Mouse (Mus musculus): ENCODE data around the gene Adam10.

Gene Adam10

DNA sequence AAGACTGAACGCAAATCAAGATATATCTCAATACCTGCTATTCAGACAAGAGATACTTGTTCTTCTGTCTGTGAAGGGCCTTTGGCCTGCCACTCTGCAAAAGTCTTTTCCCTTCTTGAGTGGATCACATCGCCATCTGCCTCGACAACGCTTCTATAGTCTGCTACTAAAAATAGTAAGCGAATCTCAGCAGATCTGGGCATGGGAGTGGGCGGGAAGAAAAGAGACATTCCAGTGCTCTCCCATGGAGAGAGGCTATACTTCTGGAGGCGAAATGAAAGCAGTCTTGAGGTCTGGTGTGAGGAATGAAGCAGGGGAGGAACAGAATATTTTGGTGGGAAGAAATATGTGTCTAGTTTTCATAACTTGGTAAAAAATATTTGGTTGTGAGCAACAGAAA lies 109.9 kb downstream of the Adam10 start:
- DNase-seq (ENCODE audit: low spot score in 2 of 2), result no peak

DNA sequence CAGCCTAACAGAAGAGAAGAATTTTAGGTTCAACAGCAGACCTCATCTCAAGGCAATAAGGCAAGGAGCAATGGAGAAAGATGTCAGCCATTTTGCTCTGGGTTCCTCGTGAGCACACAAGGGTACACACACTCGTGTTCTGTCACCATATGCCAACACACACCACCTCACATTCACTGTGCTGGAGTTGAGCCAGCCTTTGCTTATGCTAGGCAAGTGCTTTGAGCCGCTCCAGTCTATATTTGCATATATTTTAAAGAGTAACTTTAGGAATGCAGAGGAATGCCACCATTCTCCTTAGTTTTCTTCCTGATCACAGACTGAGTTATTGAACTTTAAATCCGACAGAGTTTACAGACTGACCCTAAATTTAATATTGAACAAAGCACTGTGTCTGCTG lies 111.8 kb downstream of the Adam10 start:
- DNase-seq (ENCODE audit: low spot score in 2 of 2), result no peak

DNA sequence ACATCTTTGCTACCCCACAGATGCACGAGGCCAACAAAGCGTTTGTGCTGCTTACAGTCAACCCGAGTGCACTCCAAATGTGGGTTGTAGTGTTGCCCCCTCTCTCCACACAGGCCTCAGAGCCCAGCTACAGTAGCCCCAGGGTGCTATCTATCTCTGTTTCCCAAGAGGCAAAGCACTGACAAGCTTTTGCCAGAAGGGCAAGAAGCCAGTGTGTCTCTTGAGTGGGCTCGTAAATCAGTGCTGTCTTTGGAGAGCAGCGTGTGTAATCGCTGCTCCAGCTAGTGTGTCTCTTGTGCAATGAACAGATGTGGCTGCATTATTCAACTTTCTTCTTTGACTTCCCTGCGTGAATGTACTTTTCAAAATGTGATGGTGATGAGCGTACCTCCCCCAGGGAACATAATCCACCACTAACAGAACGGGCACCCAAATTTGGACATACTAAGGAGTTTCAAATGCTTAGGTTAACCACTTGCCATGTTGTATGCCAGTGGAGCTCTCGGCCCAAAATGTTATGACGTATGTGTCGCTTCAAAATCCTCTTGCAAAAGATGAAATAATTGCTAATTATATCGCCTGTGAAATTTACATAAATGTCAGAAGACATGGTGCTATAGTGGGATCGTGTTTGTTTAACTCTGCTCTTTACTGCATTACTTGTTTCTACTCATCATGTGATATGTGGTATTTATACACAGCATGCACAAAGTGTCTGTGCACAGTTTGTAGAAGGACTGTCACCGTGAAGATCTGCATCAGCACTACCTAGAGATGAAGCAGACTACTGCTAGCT lies 116.0 kb downstream of the Adam10 start:
- DNase-seq (ENCODE audit: low spot score in 2 of 2), result no peak

DNA sequence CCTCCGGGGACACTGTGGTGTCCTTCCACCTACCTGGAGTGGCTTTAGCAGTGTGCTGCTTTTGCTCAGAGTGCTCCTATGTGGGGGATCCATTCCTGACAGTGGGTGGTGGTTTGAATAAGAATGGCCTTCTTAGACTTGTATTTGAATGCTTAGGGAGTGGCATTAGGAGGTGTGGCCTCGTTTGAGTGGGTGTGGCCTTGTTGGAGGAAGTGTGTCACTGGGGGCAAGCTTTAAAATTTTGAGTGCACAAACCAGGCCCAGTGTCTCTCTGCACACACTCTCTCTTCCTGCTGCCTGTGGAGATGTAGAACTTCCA lies 116.6 kb downstream of the Adam10 start:
- DNase-seq (ENCODE audit: low spot score in 2 of 2), result no peak

DNA sequence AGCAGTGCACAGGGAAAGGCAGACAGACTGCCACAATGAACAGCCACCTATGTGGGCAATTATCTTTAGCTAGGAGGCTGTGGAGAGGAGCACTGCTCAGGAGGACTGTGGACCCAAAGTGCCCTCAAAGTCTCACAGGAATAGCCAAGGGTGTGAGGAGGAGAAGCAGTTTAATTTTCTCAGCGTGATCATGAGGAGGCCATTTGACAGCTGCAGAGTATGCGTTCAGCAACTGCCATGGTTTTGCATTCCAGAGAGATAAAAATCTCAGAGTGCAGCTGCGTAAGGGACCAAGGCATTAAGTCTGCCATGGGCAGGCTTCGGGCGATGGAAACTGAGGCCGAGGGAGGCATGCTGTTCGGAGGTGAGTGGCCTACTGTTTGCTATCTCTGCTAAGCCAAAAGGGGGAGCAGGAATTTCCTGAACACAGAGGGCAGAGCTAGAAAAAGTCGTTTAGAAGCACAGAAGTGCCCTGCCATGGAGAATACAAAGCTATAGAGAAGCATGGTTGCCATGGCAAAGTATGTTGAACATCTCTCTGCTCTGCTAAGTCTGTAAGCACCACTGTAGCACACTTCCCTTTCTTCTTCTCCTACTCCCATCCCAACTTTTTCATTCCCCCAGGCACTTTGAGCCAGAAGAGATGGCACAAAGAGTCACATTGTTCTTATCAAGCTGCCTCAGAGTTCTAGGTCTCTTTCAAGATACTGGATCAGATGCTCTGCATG lies 122.0 kb downstream of the Adam10 start:
- no peak for DNase-seq (ENCODE audit: low spot score in 2 of 2)

DNA sequence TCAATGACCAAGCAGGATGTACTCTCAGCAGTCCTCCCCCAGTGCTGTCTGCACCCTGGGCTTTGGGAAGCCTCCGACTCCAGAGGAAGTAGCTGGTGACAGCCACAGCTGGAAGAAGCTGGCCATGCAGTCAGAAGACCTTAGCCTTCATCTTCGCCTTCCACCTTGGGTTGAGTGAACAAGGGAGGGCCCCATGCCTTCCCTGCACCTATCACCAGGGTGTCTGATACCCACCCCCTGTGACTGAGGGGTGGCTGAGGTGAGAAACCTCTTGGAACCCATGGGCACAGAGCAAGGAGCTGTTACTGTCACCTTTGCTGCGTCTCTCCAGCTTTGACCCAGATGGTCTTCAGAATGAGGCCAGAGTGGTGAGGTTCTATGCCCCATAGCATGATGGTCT lies 123.0 kb downstream of the Adam10 start:
- no peak for DNase-seq (ENCODE audit: low spot score in 2 of 2)

DNA sequence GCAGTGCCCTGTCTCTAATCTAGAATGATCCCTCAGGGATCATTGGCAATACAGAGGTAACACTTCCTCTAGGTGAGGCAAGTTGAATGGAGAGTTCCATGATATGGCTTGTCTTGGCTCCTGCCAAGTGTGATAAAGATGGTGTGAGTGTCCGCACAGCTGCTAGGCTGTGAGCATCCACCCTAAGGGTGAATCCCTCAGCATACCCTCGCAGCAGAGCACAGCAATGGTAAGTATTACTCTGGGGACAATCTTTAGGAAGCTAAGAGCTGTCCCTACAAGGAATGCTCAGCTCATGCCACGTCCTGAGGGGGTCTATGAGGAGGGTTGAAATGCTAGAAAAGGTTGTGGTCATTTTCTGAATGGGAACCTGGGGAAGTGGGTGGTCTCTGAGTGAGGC lies 124.0 kb downstream of the Adam10 start:
- DNase-seq (ENCODE audit: low spot score in 2 of 2), result no peak

DNA sequence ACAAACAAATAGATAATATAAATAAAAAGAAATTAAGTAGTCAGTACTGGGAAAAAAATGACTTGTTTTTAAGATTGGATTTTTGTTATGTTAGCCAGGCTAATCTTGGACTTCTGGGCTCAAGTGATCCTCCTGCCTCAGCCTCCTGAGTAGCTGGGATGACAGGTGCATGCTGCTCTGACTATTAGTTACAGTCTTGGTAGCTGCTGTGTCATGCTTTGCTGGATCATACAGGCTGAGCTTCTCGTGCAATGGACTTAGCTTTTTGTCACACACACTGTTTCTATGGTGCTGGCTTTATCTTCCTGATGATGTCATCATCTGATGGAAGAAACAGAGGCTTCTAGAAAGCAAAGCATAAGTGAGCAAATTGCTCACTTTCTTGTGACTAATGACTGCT lies 127.3 kb downstream of the Adam10 start:
- DNase-seq (ENCODE audit: low spot score in 2 of 2), result no peak

DNA sequence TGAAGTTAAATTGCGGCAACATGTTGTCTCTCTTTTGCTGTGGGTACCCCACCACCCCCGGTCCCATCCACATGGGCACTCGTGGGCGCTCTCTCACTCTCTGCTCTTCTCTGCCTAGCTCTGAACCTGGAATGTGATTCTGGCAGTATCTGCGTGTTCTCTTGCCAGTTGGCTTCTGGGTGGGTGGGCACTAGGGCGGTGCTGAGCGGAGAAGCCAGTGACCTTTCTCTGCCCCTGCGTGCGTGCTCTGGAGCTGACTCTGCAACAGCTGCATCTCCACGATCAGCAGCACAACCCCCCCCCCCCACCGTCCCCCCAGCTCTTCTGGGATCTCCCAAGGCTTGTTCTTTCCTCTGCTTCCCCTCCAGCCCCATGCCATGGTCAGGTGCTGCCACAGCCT lies 128.9 kb downstream of the Adam10 start:
- no peak for DNase-seq (ENCODE audit: low spot score in 2 of 2)

DNA sequence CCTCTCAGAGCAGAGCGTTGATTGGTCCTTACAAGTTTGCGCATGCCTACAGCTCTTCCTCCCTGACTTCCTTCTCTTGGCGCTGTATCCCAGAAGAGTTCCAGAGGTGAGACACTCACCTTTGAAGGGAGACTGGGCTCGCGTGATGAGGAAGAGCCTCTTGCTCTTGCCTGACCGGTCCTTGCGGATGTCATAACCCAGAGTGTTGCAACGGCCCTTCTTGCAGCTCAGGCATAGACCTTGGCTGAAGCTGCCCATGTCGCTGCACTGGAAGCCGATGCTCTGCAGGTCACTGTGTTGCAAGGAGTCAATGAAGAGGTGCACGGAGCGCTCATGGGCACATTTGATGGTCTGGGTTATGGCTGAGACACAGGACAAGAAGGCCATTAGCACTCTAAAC lies 133.8 kb downstream of the Adam10 start:
- no peak for DNase-seq (ENCODE audit: low spot score in 2 of 2)

DNA sequence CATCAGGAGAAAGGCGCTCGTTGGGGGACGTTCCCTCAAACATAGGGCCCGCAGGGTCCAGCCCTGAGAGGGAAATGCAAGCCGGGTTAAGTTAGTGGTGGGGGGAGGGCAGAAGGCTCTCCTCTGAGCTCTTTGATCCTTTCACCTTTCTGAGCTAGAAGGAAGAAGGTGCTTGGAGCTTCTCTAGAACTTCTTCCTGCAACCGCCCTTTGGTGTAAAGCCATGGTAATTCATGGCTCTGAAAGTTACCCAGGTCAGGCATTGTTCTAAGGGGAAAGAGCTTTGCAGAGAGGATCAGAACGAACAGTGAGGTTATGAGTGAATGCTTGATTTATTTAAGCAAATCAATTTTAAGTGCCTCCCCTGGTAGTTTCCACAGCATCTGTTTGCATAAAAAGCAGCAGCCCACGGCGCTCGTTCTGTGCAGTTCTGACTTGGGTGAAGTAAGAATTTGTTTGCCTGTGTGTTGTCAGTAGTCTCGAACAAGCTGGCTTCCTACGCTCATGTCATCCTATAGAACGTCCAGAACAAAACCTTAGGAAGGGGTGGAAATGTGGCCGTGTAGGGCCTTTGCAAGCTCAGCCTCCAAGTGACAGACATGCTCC lies 138.0 kb downstream of the Adam10 start:
- no peak for DNase-seq (ENCODE audit: low spot score in 2 of 2)

DNA sequence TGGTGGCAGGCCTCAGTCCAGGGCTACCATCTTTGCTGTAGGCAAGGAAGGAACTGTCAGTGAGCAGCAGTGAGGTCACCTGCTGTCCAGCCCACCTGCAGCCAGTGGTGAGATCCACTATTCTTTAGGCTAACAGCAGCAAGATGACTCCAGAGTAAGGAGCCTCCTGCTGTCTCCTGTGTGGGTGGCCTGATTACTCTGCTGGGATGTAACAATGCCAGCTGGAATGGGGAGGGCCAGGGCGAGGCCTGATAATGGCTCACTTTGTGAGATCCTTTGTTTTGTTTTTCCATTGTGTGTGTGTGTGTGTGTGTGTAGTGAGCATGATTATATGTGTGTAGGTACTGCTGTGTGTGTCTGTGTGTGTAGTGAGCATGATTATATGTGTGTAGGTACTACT lies 138.6 kb downstream of the Adam10 start:
- DNase-seq (ENCODE audit: low spot score in 2 of 2), result no peak

DNA sequence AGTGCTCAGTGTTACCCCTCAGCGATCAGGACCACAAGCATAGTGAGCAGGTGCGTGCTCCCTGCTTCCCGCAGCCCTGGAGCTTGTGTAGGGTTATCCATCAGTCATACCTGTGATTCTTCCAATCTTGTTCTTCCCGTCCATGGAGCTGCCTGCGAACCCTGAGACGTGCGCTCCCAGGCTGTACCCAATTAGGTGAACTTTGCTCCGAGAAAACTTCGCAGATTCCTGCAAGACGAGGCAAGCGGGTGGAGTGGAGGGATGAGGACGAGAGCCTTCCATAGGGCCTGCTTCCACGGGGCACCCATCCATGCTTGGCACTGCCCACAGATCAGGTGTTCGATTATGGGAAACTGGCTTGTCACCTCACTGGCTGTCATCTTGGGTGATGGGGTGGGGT lies 139.9 kb downstream of the Adam10 start:
- DNase-seq (ENCODE audit: low spot score in 2 of 2), result no peak

DNA sequence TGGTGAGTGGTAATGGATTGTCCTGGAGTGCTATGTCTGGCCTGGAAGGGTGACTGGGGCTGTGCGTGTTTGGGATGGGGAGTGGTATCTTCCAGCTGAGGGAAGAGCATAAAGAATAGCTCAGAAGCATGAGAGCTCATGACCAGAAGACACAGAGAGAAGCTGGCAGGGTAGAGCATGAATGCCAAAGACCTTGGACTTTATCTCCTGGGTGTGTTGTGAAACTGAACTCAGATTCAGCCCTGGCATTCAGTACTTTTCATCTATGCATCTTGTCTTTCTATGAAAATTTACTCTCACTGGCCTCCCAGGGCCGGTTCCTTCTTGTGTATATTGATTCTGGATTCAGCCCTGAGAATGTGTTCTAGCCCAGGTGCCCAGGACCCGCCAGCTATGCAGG lies 145.3 kb downstream of the Adam10 start:
- DNase-seq (ENCODE audit: low spot score in 2 of 2), result no peak

DNA sequence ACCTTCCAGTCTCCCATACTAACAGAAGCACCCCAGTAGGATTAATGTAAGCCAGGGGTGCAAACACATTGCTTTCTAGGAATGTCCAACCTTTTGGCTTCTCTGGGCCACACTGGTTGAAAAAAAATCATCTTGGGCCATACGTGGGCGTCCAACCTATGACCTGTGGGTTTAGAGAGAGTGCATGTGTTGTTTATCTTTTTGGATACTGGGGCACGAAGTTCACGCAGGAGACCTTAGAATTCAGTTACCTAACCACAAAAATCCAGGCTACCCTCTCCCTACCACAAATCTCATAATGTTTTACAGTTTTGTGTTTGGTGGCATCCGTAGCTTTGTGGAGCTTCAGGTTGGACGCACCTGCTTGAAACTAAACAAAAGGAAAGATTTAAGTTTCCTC lies 149.1 kb downstream of the Adam10 start:
- DNase-seq (ENCODE audit: low spot score in 2 of 2), result no peak
